Mouse (Mus musculus): Measurements from ENCODE around the gene Vsx1. TPM values are rescaled to one million over a fixed set of nuclear protein-coding genes. Genes with fewer than 3 reads are reported as not detected.

The Vsx1 gene
- total and polyA plus RNA-seq, 3 experiments = not detected

DNA sequence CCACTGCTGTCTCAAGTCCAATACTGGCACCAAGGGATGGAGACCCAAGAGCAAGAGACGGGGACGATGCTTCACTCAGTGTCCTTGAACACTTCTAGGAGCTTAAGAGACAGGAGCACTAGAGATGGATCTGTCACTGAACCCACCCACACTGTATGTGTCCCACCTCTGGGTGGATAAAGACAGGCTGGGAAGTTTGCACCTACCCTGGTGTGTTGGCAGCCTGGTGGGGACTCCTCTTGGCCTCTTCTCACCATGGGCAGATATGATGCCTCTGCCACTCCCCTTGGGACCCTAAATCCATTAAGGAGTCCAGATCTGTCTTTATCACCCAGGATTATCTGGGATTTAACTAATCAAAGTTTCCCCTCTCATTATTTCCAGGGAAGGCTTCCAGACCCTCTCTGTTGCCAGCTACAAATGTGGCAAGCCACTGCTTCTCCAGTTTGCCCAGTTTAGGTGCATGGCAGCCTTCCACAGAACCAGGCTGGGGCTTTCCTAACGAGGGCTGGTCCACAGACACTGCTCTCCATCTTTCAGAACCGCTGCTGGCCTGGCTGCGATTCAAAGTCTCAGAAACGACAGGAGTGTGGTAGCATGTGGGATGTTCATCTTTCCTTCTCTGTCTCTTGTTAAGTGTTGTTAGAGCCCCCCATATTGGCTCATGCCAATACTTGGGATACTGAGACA, 2.5 kb upstream of the Vsx1 start:
- Histone ChIP-seq H3K4me1 (ENCODE audit: control insufficient read depth in 1 of 2, insufficient read depth in 2 of 2) (no peaks in the 10 kb centered on the region), H3K27ac (ENCODE audit: insufficient read depth, low read depth) (no peak overlapping the region), H3K79me2 (replicated peaks; ENCODE audit: control insufficient read depth, extremely low read depth, insufficient read depth, poor library complexity, severe bottlenecking) (no peaks in the 10 kb centered on the region), H3K27me3 (replicated peaks) (peaks cover 89% of the 10 kb centered on the region), H3K4me3 (replicated peaks in 1 of 3; ENCODE audit: low read depth in 2 of 3, low read length in 2 of 3, poor library complexity in 1 of 3) (no peak overlapping the region), H3K4me2 (ENCODE audit: insufficient read depth, low read depth, poor library complexity, severe bottlenecking) (no peak overlapping the region), H3K9me3 (replicated peaks; ENCODE audit: low read length) (peaks cover 3% of the 10 kb centered on the region), H3K9ac (ENCODE audit: insufficient read depth, low read depth) (no peak overlapping the region), H3K36me3 (replicated peaks in 1 of 2; ENCODE audit: control insufficient read depth in 1 of 2, insufficient read depth in 1 of 2, low read length in 1 of 2) (no peaks in the 10 kb centered on the region)
- dilution Hi-C loops (cut with MboI; ENCODE audit: extremely low pct_ligation_motif_present, extremely low pct_unique_long_range_greater_than_20kb, low sequenced_read_pairs) = no loop called here
- in situ Hi-C loops (cut with MboI; ENCODE audit: low pct_ligation_motif_present, low pct_unique_long_range_greater_than_20kb, low sequenced_read_pairs) = no loop called here
- TF ChIP-seq RCOR1 (conservative IDR thresholded peaks at IDR 0.05; ENCODE audit: low read depth, low read length) (no peak), MAZ (IDR thresholded peaks at IDR 0.05; ENCODE audit: low read depth, low read length) (no peak), POLR2A (IDR thresholded peaks at IDR 0.05; ENCODE audit: low read depth, low read length) (no peak), GABPA (IDR thresholded peaks at IDR 0.05; ENCODE audit: insufficient replicate concordance, low read depth, low read length) (no peak), MAX (IDR thresholded peaks at IDR 0.05; ENCODE audit: low read length) (no peak), ELF1 (IDR thresholded peaks at IDR 0.05; ENCODE audit: low read depth, low read length) (no peak)
- no peak for DNase-seq (ENCODE audit: extremely low read depth)

DNA sequence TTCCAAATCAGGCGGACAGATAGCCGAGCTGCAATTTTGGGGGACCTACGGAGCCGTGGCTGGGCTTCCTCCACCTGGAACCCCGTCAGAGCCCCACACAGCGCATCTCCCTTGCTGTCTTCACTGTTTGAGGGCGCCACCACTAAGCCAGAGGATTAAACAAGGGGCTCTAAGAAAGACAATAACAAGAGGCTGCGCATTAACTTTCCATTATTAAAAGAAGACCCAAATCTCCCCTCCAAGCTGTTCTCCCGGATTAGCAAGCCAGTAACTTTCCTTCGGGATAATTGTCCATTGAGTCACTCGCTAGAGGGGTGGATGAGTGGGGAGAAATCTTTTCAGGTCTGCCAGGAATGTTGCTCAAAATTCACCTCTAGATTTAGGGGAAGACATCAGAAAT, 1.1 kb upstream of the Vsx1 start:
- dilution Hi-C loops (cut with MboI; ENCODE audit: extremely low pct_ligation_motif_present, extremely low pct_unique_long_range_greater_than_20kb, low sequenced_read_pairs) (no loop called here), in situ Hi-C loops (cut with MboI; ENCODE audit: low pct_ligation_motif_present, low pct_unique_long_range_greater_than_20kb, low sequenced_read_pairs) (no loop called here)
- peaks cover 87% of the 10 kb centered on the region for H3K27me3 ChIP-seq (replicated peaks)
- TF ChIP-seq NELFE (IDR thresholded peaks at IDR 0.05; ENCODE audit: low read depth, low read length) = no peak
- no peak for TF ChIP-seq PAX5 (IDR thresholded peaks at IDR 0.05; ENCODE audit: low read length)
- H3K4me3 ChIP-seq (replicated peaks in 1 of 3; ENCODE audit: low read depth in 2 of 3, low read length in 2 of 3, poor library complexity in 1 of 3) = no peak overlapping the region
- no peaks in the 10 kb centered on the region for H3K36me3 ChIP-seq (replicated peaks in 1 of 2; ENCODE audit: control insufficient read depth in 1 of 2, insufficient read depth in 1 of 2, low read length in 1 of 2)
- no peak overlapping the region for H3K9ac ChIP-seq (ENCODE audit: insufficient read depth, low read depth)
- peaks cover 3% of the 10 kb centered on the region for H3K9me3 ChIP-seq (replicated peaks; ENCODE audit: low read length)
- no peak for DNase-seq (ENCODE audit: extremely low read depth)
- H3K4me2 ChIP-seq (ENCODE audit: insufficient read depth, low read depth, poor library complexity, severe bottlenecking) = no peak overlapping the region
- no peaks in the 10 kb centered on the region for H3K4me1 ChIP-seq (ENCODE audit: control insufficient read depth in 1 of 2, insufficient read depth in 2 of 2)
- no peak overlapping the region for H3K27ac ChIP-seq (ENCODE audit: insufficient read depth, low read depth)
- H3K79me2 ChIP-seq (replicated peaks; ENCODE audit: control insufficient read depth, extremely low read depth, insufficient read depth, poor library complexity, severe bottlenecking) = no peaks in the 10 kb centered on the region

DNA sequence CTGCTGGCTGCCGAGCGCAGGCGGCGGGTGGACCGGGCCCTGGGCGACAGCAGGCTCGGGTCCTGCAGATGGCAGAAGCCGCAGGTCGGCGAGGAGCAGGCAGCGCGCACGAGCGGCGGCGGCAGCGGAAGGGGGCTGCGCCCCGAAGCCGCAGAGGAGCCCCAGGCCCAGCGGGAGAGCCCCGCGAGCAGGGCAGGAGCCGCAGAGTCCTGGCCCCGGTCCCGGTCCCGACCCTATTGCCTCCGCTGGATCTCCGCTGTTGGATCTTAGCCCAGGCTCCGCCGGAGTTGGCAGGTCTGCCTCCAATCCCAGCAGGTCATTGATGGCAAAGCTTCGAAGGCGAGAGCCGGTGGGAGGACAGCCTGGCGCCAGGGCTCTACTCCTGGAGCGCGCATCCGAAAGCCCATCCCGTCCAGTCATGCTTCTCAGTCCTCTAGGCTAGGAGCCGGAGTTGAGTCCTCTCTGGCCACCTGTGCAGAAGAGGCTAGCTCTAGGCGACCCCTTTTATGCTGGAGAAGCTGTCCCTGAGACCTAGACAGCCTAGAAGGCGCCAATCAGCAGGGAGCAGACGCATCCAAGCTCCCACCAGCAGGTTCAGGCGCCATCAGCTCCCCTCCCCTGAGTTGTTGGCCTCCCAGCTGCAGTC, 496 bp downstream of the Vsx1 start:
- Histone ChIP-seq H3K27me3 (replicated peaks) (peaks cover 80% of the 10 kb centered on the region), H3K9ac (ENCODE audit: insufficient read depth, low read depth) (no peak overlapping the region), H3K9me3 (replicated peaks; ENCODE audit: low read length) (no peaks in the 10 kb centered on the region), H3K4me1 (ENCODE audit: control insufficient read depth in 1 of 2, insufficient read depth in 2 of 2) (no peaks in the 10 kb centered on the region), H3K36me3 (replicated peaks in 1 of 2; ENCODE audit: control insufficient read depth in 1 of 2, insufficient read depth in 1 of 2, low read length in 1 of 2) (no peaks in the 10 kb centered on the region), H3K4me2 (ENCODE audit: insufficient read depth, low read depth, poor library complexity, severe bottlenecking) (no peak overlapping the region), H3K4me3 (replicated peaks in 1 of 3; ENCODE audit: low read depth in 2 of 3, low read length in 2 of 3, poor library complexity in 1 of 3) (no peak overlapping the region), H3K79me2 (replicated peaks; ENCODE audit: control insufficient read depth, extremely low read depth, insufficient read depth, poor library complexity, severe bottlenecking) (no peaks in the 10 kb centered on the region), H3K27ac (ENCODE audit: insufficient read depth, low read depth) (no peak overlapping the region)
- dilution Hi-C loops (cut with MboI; ENCODE audit: extremely low pct_ligation_motif_present, extremely low pct_unique_long_range_greater_than_20kb, low sequenced_read_pairs) (no loop called here), in situ Hi-C loops (cut with MboI; ENCODE audit: low pct_ligation_motif_present, low pct_unique_long_range_greater_than_20kb, low sequenced_read_pairs) (no loop called here)
- DNase-seq (ENCODE audit: extremely low read depth) = no peak
- TF ChIP-seq MYC (IDR thresholded peaks at IDR 0.05; ENCODE audit: low read depth, low read length) (no peak), TCF12 (IDR thresholded peaks at IDR 0.05; ENCODE audit: low read depth, low read length) (no peak), SIN3A (IDR thresholded peaks at IDR 0.05; ENCODE audit: low read length) (no peak), POLR2A (IDR thresholded peaks at IDR 0.05; ENCODE audit: low read depth, low read length) (no peak), IRF4 (IDR thresholded peaks at IDR 0.05; ENCODE audit: low read depth, low read length) (no peak), RAD21 (IDR thresholded peaks at IDR 0.05; ENCODE audit: low read depth, low read length) (no peak), CTCF (conservative IDR thresholded peaks at IDR 0.05 in 1 of 2, IDR thresholded peaks at IDR 0.05 in 1 of 2; ENCODE audit: low read depth in 2 of 2, low read length in 2 of 2) (no peak), BHLHE40 (IDR thresholded peaks at IDR 0.05; ENCODE audit: low read depth, low read length) (no peak)
